Mouse (Mus musculus): ENCODE results near the gene Lcor. TPM values are rescaled to one million over a fixed set of nuclear protein-coding genes. Genes with fewer than 3 reads are reported as not detected.
A peak's percentile ranks its signal among the peaks of the same experiment; 100 is the strongest.

The Lcor gene
- polyA plus RNA-seq, 1 experiment from 2014 or later, result 10.7 TPM

DNA sequence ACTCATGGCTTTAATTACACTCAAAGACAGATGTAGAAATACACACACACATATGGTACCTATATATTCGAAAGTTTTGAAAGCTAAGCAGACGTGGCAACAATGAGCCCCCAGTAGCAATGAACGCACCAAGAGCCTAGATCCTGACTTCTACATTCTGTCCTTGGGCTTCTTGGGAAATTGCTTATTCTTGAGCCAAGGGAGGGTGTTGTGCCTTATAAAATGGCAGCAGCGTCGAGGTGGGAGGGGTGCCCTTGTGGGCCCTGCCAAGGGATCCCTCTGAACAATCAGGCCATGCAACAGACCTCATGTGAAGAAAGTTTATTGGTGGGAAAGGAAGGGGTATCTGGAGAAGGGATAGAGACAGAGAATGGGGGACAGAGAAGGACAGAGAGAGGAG, 18.6 kb upstream of the Lcor start:
- ATAC-seq (ENCODE audit: low read depth), result no peak
- Histone ChIP-seq H3K27ac (ENCODE audit: low read length) (no peak overlapping the region), H3K36me3 (ENCODE audit: control insufficient read depth, insufficient read depth, low read length) (no peaks in the 10 kb centered on the region), H3K4me1 (replicated peaks; ENCODE audit: control insufficient read depth, insufficient read depth, low read length) (no peaks in the 10 kb centered on the region), H3K9ac (ENCODE audit: low read length) (no peak overlapping the region), H3K4me2 (ENCODE audit: low read depth, low read length) (no peak overlapping the region), H3K27me3 (ENCODE audit: control insufficient read depth, insufficient read depth, low read depth, low read length) (no peaks in the 10 kb centered on the region), H3K9me3 (ENCODE audit: control insufficient read depth, low read length) (no peaks in the 10 kb centered on the region), H3K4me3 (ENCODE audit: low read length) (no peak overlapping the region)
- 89% methylated on average over 5 of the region's 5 CpGs for WGBS

- Histone ChIP-seq H3K36me3 (ENCODE audit: control insufficient read depth, insufficient read depth, low read length) (no peaks in the 10 kb centered on the region), H3K9me3 (ENCODE audit: control insufficient read depth, low read length) (no peaks in the 10 kb centered on the region), H3K9ac (ENCODE audit: low read length) (no peak overlapping the region), H3K27ac (ENCODE audit: low read length) (no peak overlapping the region), H3K4me3 (ENCODE audit: low read length) (no peak overlapping the region), H3K4me2 (ENCODE audit: low read depth, low read length) (no peak overlapping the region), H3K4me1 (replicated peaks; ENCODE audit: control insufficient read depth, insufficient read depth, low read length) (no peaks in the 10 kb centered on the region), H3K27me3 (ENCODE audit: control insufficient read depth, insufficient read depth, low read depth, low read length) (no peaks in the 10 kb centered on the region)
- no peak for ATAC-seq (ENCODE audit: low read depth)
- 87% methylated on average over 3 of the region's 3 CpGs for WGBS
These were observed 16.0 kb upstream of the Lcor start for GRCm38 (mm10) chr19:41466475-41466874.

- WGBS, result 88% methylated on average over 7 of the region's 7 CpGs
- H3K27ac ChIP-seq (ENCODE audit: low read length), result no peak overlapping the region
- no peaks in the 10 kb centered on the region for H3K27me3 ChIP-seq (ENCODE audit: control insufficient read depth, insufficient read depth, low read depth, low read length)
- H3K4me3 ChIP-seq (ENCODE audit: low read length), result no peak overlapping the region
- H3K36me3 ChIP-seq (ENCODE audit: control insufficient read depth, insufficient read depth, low read length), result no peaks in the 10 kb centered on the region
- H3K4me2 ChIP-seq (ENCODE audit: low read depth, low read length), result no peak overlapping the region
- ATAC-seq (ENCODE audit: low read depth), result no peak
- H3K9me3 ChIP-seq (ENCODE audit: control insufficient read depth, low read length), result no peaks in the 10 kb centered on the region
- no peaks in the 10 kb centered on the region for H3K4me1 ChIP-seq (replicated peaks; ENCODE audit: control insufficient read depth, insufficient read depth, low read length)
- no peak overlapping the region for H3K9ac ChIP-seq (ENCODE audit: low read length)
These were observed 8.8 kb upstream of the Lcor start for GRCm38 (mm10) chr19:41473566-41474135.

- Histone ChIP-seq H3K27ac (ENCODE audit: low read length) (no peak overlapping the region), H3K9me3 (ENCODE audit: control insufficient read depth, low read length) (no peaks in the 10 kb centered on the region), H3K4me1 (replicated peaks; ENCODE audit: control insufficient read depth, insufficient read depth, low read length) (no peaks in the 10 kb centered on the region), H3K36me3 (ENCODE audit: control insufficient read depth, insufficient read depth, low read length) (no peaks in the 10 kb centered on the region), H3K9ac (ENCODE audit: low read length) (no peak overlapping the region), H3K27me3 (ENCODE audit: control insufficient read depth, insufficient read depth, low read depth, low read length) (no peaks in the 10 kb centered on the region), H3K4me3 (ENCODE audit: low read length) (no peak overlapping the region), H3K4me2 (ENCODE audit: low read depth, low read length) (no peak overlapping the region)
- ATAC-seq (ENCODE audit: low read depth), result no peak
- WGBS, result 72% methylated on average over 2 of the region's 2 CpGs
These were observed 7.5 kb upstream of the Lcor start for GRCm38 (mm10) chr19:41474943-41475342.

DNA sequence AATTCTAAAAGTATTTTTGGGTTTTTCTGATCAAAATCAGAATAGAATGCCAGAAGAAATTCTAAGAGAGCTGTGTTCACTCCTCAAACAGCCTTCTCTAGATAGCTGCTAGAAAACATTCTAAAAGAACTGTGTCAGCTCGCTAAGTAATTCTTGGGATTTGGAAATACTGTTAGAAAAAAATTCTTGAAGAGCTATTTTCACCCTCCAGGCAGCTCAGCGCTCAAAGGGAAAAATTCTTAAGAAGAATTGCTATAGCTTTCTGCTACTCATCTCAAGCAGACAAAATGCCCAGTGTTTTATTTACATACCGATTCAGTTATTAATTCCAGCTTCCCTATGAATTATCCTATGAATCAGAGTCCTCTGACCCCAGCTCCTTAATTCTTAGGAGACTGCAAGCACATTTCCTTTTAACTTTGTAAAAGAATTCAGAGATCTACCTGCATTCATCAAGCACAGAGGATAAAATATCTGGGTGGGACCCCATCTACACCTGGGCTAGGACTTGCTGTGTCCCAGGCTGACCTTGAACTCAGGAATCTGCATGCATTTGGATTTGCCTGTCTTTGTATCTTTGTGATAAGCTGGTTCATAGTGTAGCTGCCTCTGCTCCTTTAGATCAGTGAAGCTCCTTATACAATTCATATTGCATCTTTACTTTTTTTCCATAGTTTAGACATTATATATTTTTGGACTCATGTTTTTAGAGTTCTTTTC, 5.7 kb upstream of the Lcor start:
- WGBS, result 68% methylated on average over 3 of the region's 3 CpGs
- no peaks in the 10 kb centered on the region for H3K36me3 ChIP-seq (ENCODE audit: control insufficient read depth, insufficient read depth, low read length)
- no peaks in the 10 kb centered on the region for H3K9me3 ChIP-seq (ENCODE audit: control insufficient read depth, low read length)
- no peaks in the 10 kb centered on the region for H3K27me3 ChIP-seq (ENCODE audit: control insufficient read depth, insufficient read depth, low read depth, low read length)
- no peak for ATAC-seq (ENCODE audit: low read depth)
- no peak overlapping the region for H3K4me3 ChIP-seq (ENCODE audit: low read length)
- H3K27ac ChIP-seq (ENCODE audit: low read length), result no peak overlapping the region
- H3K9ac ChIP-seq (ENCODE audit: low read length), result no peak overlapping the region
- H3K4me1 ChIP-seq (replicated peaks; ENCODE audit: control insufficient read depth, insufficient read depth, low read length), result peaks cover 7% of the 10 kb centered on the region
- no peak overlapping the region for H3K4me2 ChIP-seq (ENCODE audit: low read depth, low read length)

DNA sequence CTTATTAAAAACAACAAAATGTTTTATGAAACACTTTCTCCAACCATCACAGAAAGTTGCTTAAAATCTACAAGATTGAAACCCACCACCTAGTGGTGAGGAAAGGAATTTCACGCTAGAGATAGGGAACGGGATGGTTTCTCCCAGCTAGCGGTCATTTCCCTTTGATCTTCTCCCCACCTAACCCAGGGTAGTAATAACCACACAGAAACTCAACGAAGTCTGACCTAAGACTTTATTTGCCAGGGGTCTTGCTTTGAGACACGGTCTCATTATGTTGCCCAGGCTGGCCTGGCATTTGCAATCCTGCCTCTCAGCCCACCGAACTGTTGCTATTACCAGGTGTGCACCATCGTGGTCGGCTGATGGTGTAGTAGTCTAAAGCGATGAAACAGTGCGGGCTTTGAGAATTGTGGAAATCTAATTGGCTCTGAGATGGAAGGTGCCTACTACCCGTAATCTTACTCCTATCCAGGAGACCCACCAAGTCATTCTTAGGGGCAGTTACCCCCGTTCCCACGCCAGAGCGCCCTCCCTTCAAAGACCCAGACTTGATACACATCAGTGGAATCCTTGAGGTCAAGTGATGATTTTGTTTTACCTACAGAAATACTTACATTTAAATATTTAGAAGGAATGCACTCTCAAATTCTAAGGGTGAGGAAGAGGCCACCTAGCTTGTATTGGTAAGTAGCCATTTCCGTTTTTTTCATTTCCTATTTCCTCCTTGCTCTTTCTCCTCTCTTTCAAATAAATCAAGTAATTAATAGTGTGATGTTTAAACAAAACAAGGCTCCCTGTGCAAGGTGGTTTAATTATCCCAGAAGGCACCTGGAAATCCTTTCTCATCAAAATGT, 1.2 kb upstream of the Lcor start:
- Histone ChIP-seq H3K9me3 (ENCODE audit: control insufficient read depth, low read length) (no peaks in the 10 kb centered on the region), H3K27ac (ENCODE audit: low read length) (no peak overlapping the region), H3K4me3 (ENCODE audit: low read length) (peak overlapping the region; percentile 96), H3K27me3 (ENCODE audit: control insufficient read depth, insufficient read depth, low read depth, low read length) (no peaks in the 10 kb centered on the region), H3K36me3 (ENCODE audit: control insufficient read depth, insufficient read depth, low read length) (no peaks in the 10 kb centered on the region), H3K4me1 (replicated peaks; ENCODE audit: control insufficient read depth, insufficient read depth, low read length) (peaks cover 20% of the 10 kb centered on the region), H3K9ac (ENCODE audit: low read length) (no peak overlapping the region), H3K4me2 (ENCODE audit: low read depth, low read length) (peak overlapping the region; percentile 92)
- ATAC-seq (ENCODE audit: low read depth), result no peak
- WGBS, result 7% methylated on average over 15 of the region's 15 CpGs

DNA sequence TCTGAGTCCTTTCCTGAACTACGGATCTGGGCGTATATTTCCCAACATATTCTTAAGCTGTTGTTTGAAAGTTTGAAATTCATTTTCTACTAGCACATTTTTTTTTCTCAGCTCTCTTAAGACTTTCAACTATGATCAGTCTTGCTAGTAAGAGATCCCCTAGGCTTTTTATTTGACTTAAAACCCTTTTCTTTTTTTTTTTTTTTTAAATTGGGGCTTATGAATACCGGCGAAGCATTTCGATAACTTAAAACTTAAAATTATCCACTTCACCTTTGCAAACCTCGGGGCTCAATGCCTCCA, 599 bp upstream of the Lcor start:
- ATAC-seq (ENCODE audit: low read depth), result no peak
- peak overlapping the region; percentile 91 for H3K9ac ChIP-seq (ENCODE audit: low read length)
- peak overlapping the region; percentile 96 for H3K4me3 ChIP-seq (ENCODE audit: low read length)
- no peaks in the 10 kb centered on the region for H3K9me3 ChIP-seq (ENCODE audit: control insufficient read depth, low read length)
- WGBS, result 2% methylated on average over 6 of the region's 6 CpGs
- peaks cover 20% of the 10 kb centered on the region for H3K4me1 ChIP-seq (replicated peaks; ENCODE audit: control insufficient read depth, insufficient read depth, low read length)
- H3K4me2 ChIP-seq (ENCODE audit: low read depth, low read length), result peak overlapping the region; percentile 92
- H3K36me3 ChIP-seq (ENCODE audit: control insufficient read depth, insufficient read depth, low read length), result no peaks in the 10 kb centered on the region
- H3K27me3 ChIP-seq (ENCODE audit: control insufficient read depth, insufficient read depth, low read depth, low read length), result no peaks in the 10 kb centered on the region
- peak overlapping the region; percentile 98 for H3K27ac ChIP-seq (ENCODE audit: low read length)

GRCm38 (mm10) chr19:41482909-41483444, 540 bp downstream of the Lcor start:
- Histone ChIP-seq H3K9me3 (ENCODE audit: control insufficient read depth, low read length) (no peaks in the 10 kb centered on the region), H3K4me1 (replicated peaks; ENCODE audit: control insufficient read depth, insufficient read depth, low read length) (peaks cover 20% of the 10 kb centered on the region), H3K36me3 (ENCODE audit: control insufficient read depth, insufficient read depth, low read length) (no peaks in the 10 kb centered on the region), H3K27me3 (ENCODE audit: control insufficient read depth, insufficient read depth, low read depth, low read length) (no peaks in the 10 kb centered on the region), H3K4me3 (ENCODE audit: low read length) (peak overlapping the region; percentile 96), H3K9ac (ENCODE audit: low read length) (peak overlapping the region; percentile 91), H3K4me2 (ENCODE audit: low read depth, low read length) (peak overlapping the region; percentile 92), H3K27ac (ENCODE audit: low read length) (peak overlapping the region; percentile 98)
- WGBS, result 1% methylated on average over 37 of the region's 91 CpGs
- peak; percentile 85 for ATAC-seq (ENCODE audit: low read depth)

GRCm38 (mm10) chr19:41483445-41484040, 1.1 kb downstream of the Lcor start:
- H3K9ac ChIP-seq (ENCODE audit: low read length), result peak overlapping the region; percentile 91

More at GRCm38 (mm10) chr19:41483445-41484040, 1.1 kb downstream of the Lcor start:
- H3K27me3 ChIP-seq (ENCODE audit: control insufficient read depth, insufficient read depth, low read depth, low read length), result no peaks in the 10 kb centered on the region
- under 1% methylated on average over 30 of the region's 30 CpGs for WGBS
- H3K9me3 ChIP-seq (ENCODE audit: control insufficient read depth, low read length), result no peaks in the 10 kb centered on the region
- peak overlapping the region; percentile 96 for H3K4me3 ChIP-seq (ENCODE audit: low read length)
- H3K4me1 ChIP-seq (replicated peaks; ENCODE audit: control insufficient read depth, insufficient read depth, low read length), result peaks cover 20% of the 10 kb centered on the region
- ATAC-seq (ENCODE audit: low read depth), result peak; percentile 5
- no peaks in the 10 kb centered on the region for H3K36me3 ChIP-seq (ENCODE audit: control insufficient read depth, insufficient read depth, low read length)
- peak overlapping the region; percentile 92 for H3K4me2 ChIP-seq (ENCODE audit: low read depth, low read length)
- peak overlapping the region; percentile 98 for H3K27ac ChIP-seq (ENCODE audit: low read length)

Data from lung, embryonic 16.5 days (tissue).